Mouse (Mus musculus) large intestine, adult 2 months (tissue): ENCODE data around the gene E330017A01Rik. TPM values are rescaled to one million over a fixed set of nuclear protein-coding genes. Genes with fewer than 3 reads are reported as not detected.
A peak's percentile ranks its signal among the peaks of the same experiment; 100 is the strongest.
"Not testable (repeated sequence)": the region's sequence is repeated elsewhere in the genome, so short reads cannot be mapped to it uniquely, and the experiment has no call there.

Experiments used
- DNase-seq: peaks from one replicate; pipeline ENCODE4 v3.0.0-alpha.2; 2012; ENCODE audit warnings: low read depth, low spot score
- WGBS: fragments of 180-500 bp; shearing (Covaris S2); methylation state at CpG from one replicate; pipeline ENCODE4 v1.1.7; 2018; 5-methylcytosine and 5-hydroxymethylcytosine counted together
- polyA plus RNA-seq: library from polyadenylated mRNA; depleted of rRNA; stranded (reverse); fragments of >200 nt; gene quantifications from 2 replicates; pipeline ENCODE4 v1.2.3, GENCODE M21; 2012

E330017A01Rik gene
- polyA plus RNA-seq, 1 experiment = not detected

GRCm38 (mm10) chr16:58665137-58665536, 26.6 kb upstream of the E330017A01Rik start:
- DNase-seq = not testable (repeated sequence)

DNA sequence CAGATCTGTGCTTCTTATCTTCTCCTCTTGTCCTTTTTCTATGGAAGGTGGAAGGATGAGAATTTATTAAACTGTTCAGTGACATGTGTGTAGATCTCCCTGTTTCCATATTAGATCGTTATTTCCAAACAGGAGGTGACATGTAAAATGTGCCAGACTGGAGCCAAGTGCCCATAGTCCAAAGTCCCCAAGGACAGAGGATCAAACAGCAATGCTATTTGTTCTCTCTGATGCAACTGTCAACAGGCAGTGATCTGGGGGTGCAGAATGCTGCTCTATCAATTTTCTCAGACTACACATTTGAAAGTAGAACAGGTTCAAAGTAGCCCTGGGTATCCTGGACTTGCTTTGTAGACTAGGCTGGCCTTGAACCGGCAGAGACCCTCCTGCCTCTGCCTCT, 25.3 kb upstream of the E330017A01Rik start:
- DNase-seq = no peak
- WGBS = 67% methylated on average over 2 of the region's 2 CpGs

DNA sequence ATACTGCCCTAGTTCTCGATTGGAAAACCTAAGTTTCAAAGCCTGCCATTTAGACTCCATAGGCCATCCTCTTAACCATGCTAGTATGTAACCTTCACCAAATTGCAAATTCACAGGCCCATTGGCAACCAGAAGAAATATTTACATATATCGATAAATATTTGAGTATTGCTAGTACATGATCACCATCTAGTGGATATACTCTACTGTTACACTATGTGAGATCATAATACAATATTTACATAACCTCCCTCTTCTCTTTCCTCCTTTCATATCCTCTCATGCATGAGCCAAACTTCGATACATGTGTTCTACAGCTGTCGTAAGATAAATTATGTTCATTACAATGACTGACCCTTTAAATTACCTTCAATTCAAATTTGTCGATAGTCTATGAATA, 24.5 kb upstream of the E330017A01Rik start:
- DNase-seq = peak; percentile 7
- 31% methylated on average over 5 of the region's 5 CpGs for WGBS

DNA sequence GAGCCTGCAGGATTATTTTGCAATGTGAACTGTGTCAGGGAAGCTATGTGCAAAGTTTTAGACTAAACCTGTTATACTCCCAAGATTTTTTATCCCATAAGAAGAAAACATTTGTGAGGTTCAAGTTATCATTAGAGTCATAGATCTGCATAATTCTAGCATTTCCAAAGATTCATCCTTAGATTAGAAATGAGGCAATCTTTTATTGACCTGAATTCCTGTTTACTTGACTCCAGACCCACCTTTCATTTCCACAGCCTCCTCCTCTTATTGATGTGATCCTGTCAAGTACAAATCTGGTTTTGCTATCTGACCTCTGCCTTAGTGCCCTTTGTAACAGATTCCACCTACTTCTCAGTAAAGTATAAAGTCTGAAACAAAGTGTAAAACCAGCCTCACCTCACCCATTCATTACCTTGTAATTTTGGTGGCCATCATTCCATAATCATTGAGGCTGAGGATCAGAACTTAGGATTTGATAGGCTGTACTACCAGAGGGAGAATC, 23.8 kb upstream of the E330017A01Rik start:
- no peak for DNase-seq

DNA sequence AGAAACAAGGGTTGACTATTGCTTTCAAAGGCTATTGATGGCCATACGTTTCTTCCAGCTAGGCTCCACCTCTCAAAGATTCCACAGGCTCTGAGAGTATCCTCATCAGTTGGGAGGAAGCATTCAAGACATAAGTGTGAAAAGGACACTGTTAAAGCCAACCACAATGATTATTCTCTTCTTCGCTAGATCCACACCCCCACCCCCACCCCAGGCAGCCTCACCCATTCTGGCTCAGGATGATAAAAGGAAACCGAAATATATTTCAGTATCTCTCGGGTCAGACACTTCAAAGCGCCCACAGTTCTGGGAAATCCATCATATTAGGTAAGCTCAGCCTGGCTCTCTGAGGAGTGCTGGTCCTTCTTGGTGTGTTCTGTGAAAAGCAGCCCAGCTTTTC, 23.3 kb upstream of the E330017A01Rik start:
- DNase-seq = no peak
- 63% methylated on average over 5 of the region's 5 CpGs for WGBS

- 80% methylated on average over 6 of the region's 6 CpGs for WGBS
- DNase-seq = no peak
Measured at GRCm38 (mm10) chr16:58658668-58659067, 20.1 kb upstream of the E330017A01Rik start.

- no peak for DNase-seq
- 93% methylated on average over 4 of the region's 4 CpGs for WGBS
Measured at GRCm38 (mm10) chr16:58656526-58656925, 18.0 kb upstream of the E330017A01Rik start.

GRCm38 (mm10) chr16:58655751-58656150, 17.2 kb upstream of the E330017A01Rik start:
- no peak for DNase-seq

GRCm38 (mm10) chr16:58649979-58650378, 11.4 kb upstream of the E330017A01Rik start:
- DNase-seq = no peak

DNA sequence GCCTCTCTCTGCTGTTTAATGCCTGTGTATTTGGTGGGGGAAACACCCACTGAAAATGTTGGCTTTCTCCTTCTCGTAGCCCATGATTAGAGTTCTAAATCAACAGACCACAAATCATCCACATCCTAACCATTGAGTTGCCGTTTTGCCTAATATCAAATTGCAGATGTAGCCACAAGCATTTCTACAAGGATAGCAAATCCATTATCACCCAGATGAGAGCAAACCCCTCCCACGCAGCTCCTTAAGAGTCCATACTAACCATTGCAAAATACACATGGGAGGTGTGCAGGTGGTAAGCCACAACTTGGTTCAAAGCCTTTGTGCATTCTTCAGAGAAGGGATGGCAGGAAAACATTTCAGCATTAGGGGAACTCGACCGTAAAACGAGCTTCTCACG, 523 bp downstream of the E330017A01Rik start:
- no peak for DNase-seq
- WGBS = 79% methylated on average over 7 of the region's 7 CpGs

More at GRCm38 (mm10) chr16:58649979-58650378, 11.4 kb upstream of the E330017A01Rik start:
- WGBS = 94% methylated on average over 10 of the region's 10 CpGs

DNA sequence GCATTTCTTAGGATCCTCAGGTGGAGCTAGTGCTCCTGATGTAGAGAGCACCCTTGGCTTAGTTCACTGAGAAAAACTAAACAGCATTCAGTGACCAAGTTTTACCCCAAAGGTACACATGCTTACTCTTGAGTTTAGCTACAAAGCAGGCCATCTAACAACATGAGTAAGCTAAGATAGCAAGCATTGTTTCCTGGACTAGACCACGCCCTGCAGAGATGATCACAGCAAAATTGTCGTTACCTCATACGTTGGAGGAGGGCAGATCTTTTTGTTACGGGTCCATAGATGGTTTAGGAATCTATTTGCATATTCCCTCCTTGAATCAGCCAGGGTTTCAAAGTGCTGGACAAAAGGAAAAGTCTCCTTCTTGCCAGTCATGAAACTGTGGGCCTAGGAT, 1.1 kb downstream of the E330017A01Rik start:
- DNase-seq = no peak
- WGBS = 61% methylated on average over 4 of the region's 4 CpGs

GRCm38 (mm10) chr16:58635866-58636265, 2.7 kb downstream of the E330017A01Rik start:
- WGBS = 58% methylated on average over 2 of the region's 2 CpGs
- DNase-seq = no peak

GRCm38 (mm10) chr16:58629736-58630135, 8.8 kb downstream of the E330017A01Rik start:
- DNase-seq = no peak
- 50% methylated on average over 2 of the region's 2 CpGs for WGBS

DNA sequence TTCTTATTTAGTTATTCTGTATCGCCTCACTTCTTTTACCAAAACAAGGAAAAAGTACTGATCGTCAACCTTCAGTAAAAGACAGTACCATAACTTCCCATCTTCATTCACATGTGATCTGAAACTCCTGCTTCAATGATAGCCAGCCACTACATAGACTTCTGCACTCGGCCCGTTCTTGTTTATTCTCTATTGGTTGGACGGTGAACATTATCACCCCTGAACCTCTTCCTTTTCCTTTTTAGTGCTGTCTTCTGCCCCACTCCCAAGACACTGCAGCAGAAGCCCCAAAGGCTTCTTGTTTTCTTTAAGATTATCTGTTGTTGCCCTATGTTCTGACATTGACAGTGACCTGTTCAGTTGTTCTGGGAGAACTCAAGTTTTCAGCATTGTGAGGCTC, 9.6 kb downstream of the E330017A01Rik start:
- no peak for DNase-seq
- WGBS = 88% methylated on average over 5 of the region's 5 CpGs

GRCm38 (mm10) chr16:58628336-58628680, 10.2 kb downstream of the E330017A01Rik start:
- DNase-seq = no peak
- WGBS = 100% methylated on average over 2 of the region's 2 CpGs

- WGBS = 80% methylated on average over 4 of the region's 4 CpGs
- DNase-seq = no peak
Measured at GRCm38 (mm10) chr16:58627597-58628335, 10.8 kb downstream of the E330017A01Rik start.

- WGBS = 29% methylated on average over 6 of the region's 6 CpGs
- DNase-seq = no peak
Measured at GRCm38 (mm10) chr16:58623944-58624343, 14.6 kb downstream of the E330017A01Rik start.

DNA sequence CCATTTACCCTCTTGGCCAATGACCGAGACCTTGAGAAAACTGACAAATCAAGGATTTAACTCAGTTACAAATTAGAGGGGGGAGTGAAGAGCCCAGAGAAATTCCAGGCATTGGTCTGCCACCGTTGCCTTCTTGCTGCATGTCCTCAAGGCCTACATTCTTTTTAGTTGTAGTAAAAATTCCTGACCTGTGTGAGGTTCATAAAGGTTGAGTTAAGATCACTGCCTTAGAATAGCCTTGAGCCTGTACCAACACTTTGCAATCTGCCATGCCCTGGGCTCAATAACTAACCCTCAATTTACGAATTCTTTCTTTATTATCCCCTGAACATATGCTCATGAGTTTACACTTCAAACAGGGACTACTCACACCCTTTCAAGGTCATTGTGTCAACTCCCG, 15.4 kb downstream of the E330017A01Rik start:
- no peak for DNase-seq
- 42% methylated on average over 4 of the region's 4 CpGs for WGBS

- 63% methylated on average over 3 of the region's 3 CpGs for WGBS
- no peak for DNase-seq
Measured at GRCm38 (mm10) chr16:58622377-58622776, 16.2 kb downstream of the E330017A01Rik start.

- DNase-seq = no peak
Measured at GRCm38 (mm10) chr16:58617346-58617745, 21.2 kb downstream of the E330017A01Rik start.

- no peak for DNase-seq
- WGBS = 90% methylated on average over 6 of the region's 6 CpGs
Measured at GRCm38 (mm10) chr16:58616878-58617277, 21.7 kb downstream of the E330017A01Rik start, which contains the start of gene Gm813. Gene Gm813 (minus strand): TSS chr16:58616978.

- peak; percentile 71 for DNase-seq
- 25% methylated on average over 3 of the region's 3 CpGs for WGBS
Measured at GRCm38 (mm10) chr16:58612969-58613368, 25.6 kb downstream of the E330017A01Rik start.
